Mouse (Mus musculus): ENCODE data around the gene Olfr1337.
"Not testable (repeated sequence)": the region's sequence is repeated elsewhere in the genome, so short reads cannot be mapped to it uniquely, and the experiment has no call there.

Gene Olfr1337

GRCm38 (mm10) chr4:118782486-118782885 lies at the start of gene Olfr1337:
Olfr1337 (minus strand) TSS chr4:118782586.
- no peak for DNase-seq

- no peak for DNase-seq
These were observed 36.5 kb upstream of the Olfr1337 start for GRCm38 (mm10) chr4:118818921-118819320.

GRCm38 (mm10) chr4:118809844-118810243 lies 27.5 kb upstream of the Olfr1337 start, which contains the start of gene Olfr1335:
Olfr1335 (minus strand) TSS chr4:118809944.
- no peak for DNase-seq

- not testable (repeated sequence) for DNase-seq
These were observed 10.4 kb upstream of the Olfr1337 start for GRCm38 (mm10) chr4:118792796-118793195.

- DNase-seq, result no peak
These were observed 23.7 kb downstream of the Olfr1337 start, which contains the start of gene Olfr1338 for GRCm38 (mm10) chr4:118758637-118759036. Olfr1338 (minus strand) TSS chr4:118758737.

- DNase-seq, result no peak
These were observed 40.5 kb downstream of the Olfr1337 start for GRCm38 (mm10) chr4:118741881-118742280.

- DNase-seq, result no peak
These were observed 41.2 kb downstream of the Olfr1337 start for GRCm38 (mm10) chr4:118740988-118741698.

- no peak for DNase-seq
These were observed 42.8 kb downstream of the Olfr1337 start for GRCm38 (mm10) chr4:118739574-118739973.

- no peak for DNase-seq
These were observed 50.5 kb downstream of the Olfr1337 start, which contains the start of gene Olfr1339 for GRCm38 (mm10) chr4:118731875-118732274. Olfr1339 (plus strand) TSS chr4:118732175.
